Mouse (Mus musculus): ENCODE measurements around the gene Chaf1b. TPM values are rescaled to one million over a fixed set of nuclear protein-coding genes. Genes with fewer than 3 reads are reported as not detected.

Gene Chaf1b
- 52.8 and 60.7 TPM in 2 replicates for polyA plus RNA-seq (2015; fragmentation: Nextera tagmentation; extraction: Ambion mirVana)

DNA sequence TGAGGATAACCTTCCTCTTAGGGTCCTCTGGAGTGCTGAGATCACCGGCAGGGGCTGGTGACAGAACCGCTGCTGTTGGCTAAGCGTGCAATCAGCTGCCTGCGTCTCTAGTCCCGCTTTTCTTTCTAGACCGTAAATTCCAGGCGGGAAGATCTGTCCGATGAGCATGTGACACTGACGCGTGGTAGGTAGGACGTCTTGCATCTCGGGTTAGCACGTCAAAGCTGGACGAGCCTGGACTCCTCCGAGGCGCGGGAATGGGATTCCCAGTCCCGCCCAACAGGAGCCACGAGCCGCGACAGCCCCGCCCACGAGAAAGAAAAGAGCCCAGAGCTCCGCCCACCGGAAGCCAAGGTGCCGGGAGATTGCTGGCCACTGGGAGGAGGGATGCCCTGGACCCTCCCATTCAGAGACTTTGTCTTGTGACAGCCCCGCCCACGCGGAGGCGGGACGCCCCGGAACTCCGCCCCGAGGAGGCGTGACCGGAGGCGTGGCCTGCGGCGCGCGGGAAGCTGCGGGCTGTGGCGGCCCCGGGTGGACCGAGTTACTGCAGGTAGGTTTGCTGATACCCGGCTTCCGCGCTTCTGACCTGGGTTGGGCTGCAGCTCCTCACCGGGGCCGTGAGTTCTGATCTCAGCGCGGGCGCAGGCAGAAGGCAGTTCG, at the start of gene Chaf1b:
Chaf1b (plus strand) TSS at position 479 of the 663 bp plus-strand sequence.

Other genes starting within 250 kb of the Chaf1b start
- 2.4 and 3.4 TPM in 2 replicates for gene Cbr3, start 200.7 kb upstream of the Chaf1b start, polyA plus RNA-seq (2015; fragmentation: Nextera tagmentation; extraction: Ambion mirVana)
- gene Dop1b, start 172.0 kb upstream of the Chaf1b start, polyA plus RNA-seq (2015; fragmentation: Nextera tagmentation; extraction: Ambion mirVana): 17.2 and 17.4 TPM in 2 replicates
- gene Morc3, start 51.8 kb upstream of the Chaf1b start, polyA plus RNA-seq (2015; fragmentation: Nextera tagmentation; extraction: Ambion mirVana): 27.0 and 32.1 TPM in 2 replicates
- not detected in 2 replicates for gene Cldn14, start 124.9 kb downstream of the Chaf1b start, polyA plus RNA-seq (2015; fragmentation: Nextera tagmentation; extraction: Ambion mirVana)
- gene Sim2, start 201.0 kb downstream of the Chaf1b start, polyA plus RNA-seq (2015; fragmentation: Nextera tagmentation; extraction: Ambion mirVana): not detected in 2 replicates